Mouse (Mus musculus) olfactory bulb, adult 2 months (tissue): ENCODE measurements around the gene Arid1b. TPM values are rescaled to one million over a fixed set of nuclear protein-coding genes. Genes with fewer than 3 reads are reported as not detected.

ENCODE experiments used
- H3K27ac ChIP-seq: fragments of 200-500 bp; 2 replicates; pipeline ENCODE4 v1.5.1; 2012; ENCODE audit warnings: low read depth, low read length; ENCODE audit not compliant: insufficient read depth
- H3K4me1 ChIP-seq: fragments of 200-500 bp; 2 replicates; pipeline ENCODE4 v1.6.1; 2012; ENCODE audit warnings: low read length; ENCODE audit not compliant: control insufficient read depth, insufficient read depth
- H3K4me3 ChIP-seq: fragments of 200-500 bp; 2 replicates; pipeline ENCODE4 v1.5.1; 2012; ENCODE audit warnings: mild to moderate bottlenecking, low read depth, low read length, moderate library complexity; ENCODE audit not compliant: insufficient read depth
- CTCF ChIP-seq: fragments of 200-500 bp; IDR thresholded peaks from 2 replicates; pipeline ENCODE4 v1.5.1; 2012; ENCODE audit warnings: low read depth, mild to moderate bottlenecking, low read length, moderate library complexity; ENCODE audit not compliant: insufficient read depth
- POLR2A ChIP-seq: fragments of 200-500 bp; IDR thresholded peaks from 2 replicates; pipeline ENCODE4 v1.6.1; 2012; ENCODE audit warnings: mild to moderate bottlenecking, low read depth, low read length, moderate library complexity; ENCODE audit not compliant: insufficient read depth
- WGBS: fragments of 180-500 bp; shearing (Covaris S2); methylation state at CpG from one replicate; pipeline ENCODE4 v1.1.7; 2018; 5-methylcytosine and 5-hydroxymethylcytosine counted together
- polyA plus RNA-seq: library from polyadenylated mRNA; stranded (reverse); fragments of >200 nt; gene quantifications from 2 replicates; pipeline ENCODE4 v1.2.4, GENCODE M21; 2012; ENCODE audit warnings: low replicate concordance; ENCODE audit not compliant: missing spikeins, insufficient read depth, insufficient read length

Gene Arid1b
- polyA plus RNA-seq, 1 experiment: not detected

DNA sequence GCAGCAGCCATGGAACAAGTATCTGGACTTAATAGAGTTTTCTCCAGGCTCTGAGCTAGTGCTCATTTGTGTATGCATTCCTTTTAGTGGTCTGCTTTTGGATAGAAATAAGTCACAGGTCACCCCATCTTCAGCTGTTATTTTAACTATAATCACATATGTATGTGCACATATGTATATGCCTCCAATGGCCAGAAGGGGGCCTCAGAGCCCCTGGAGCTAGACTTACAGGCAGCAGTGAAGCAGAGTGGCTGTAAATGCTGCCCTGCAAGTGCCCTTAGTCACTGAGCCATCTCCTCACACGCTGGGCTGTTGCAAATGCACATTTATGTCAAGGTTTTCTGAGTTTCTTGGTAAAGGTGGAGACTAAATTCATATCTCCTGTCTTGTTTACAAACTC lies 337.3 kb downstream of the Arid1b start:
- WGBS: 81% methylated on average over 1 of the region's 1 CpGs
- Histone ChIP-seq H3K4me3 (no peak overlapping the region), H3K27ac (no peak overlapping the region), H3K4me1 (peaks cover 17% of the 10 kb centered on the region)
- TF ChIP-seq POLR2A (no peak), CTCF (no peak)

DNA sequence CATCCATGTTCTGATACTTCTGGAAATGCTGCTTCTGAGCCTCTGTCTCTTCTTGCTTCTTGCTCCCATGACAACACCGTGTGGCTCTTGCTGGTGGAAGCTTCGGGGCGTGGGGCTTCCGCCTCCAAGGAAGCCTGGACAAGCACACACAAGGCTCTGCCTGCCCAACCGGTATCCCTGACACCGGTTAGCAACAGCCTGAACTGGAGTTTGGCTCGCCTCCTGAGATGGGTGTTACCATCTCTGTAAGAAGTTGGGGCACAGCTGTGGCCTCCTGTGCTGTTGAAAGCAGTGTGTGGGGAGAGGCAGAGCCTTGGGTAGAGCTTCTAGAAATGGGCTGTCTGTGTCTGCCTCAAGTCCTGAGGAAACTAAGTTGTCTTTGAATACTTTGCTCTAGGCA lies 340.4 kb downstream of the Arid1b start:
- peaks cover 26% of the 10 kb centered on the region for H3K4me1 ChIP-seq
- no peak overlapping the region for H3K27ac ChIP-seq
- no peak for TF ChIP-seq CTCF
- no peak for TF ChIP-seq POLR2A
- 24% methylated on average over 7 of the region's 7 CpGs for WGBS
- no peak overlapping the region for H3K4me3 ChIP-seq

DNA sequence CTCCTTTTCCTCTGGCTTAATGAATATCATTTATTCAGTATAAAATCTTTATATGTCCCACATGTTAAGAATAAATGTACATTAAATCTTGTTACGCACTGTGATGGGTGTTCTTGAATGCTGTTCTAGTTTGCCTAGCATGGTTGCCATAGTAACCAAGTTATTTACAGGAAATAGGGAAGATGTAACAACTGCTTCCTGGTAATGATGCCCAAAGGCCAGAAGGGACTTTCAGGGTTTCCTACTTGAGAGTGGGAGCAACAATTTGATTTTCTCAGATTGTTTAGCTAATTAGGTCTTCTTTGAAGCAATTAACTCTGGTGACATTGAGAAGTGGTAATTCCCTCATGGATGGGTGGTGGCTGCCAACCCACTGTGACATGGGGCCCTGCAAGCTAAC lies 350.3 kb downstream of the Arid1b start:
- TF ChIP-seq POLR2A (no peak), CTCF (no peak)
- no peak overlapping the region for H3K27ac ChIP-seq
- no peak overlapping the region for H3K4me3 ChIP-seq
- peaks cover 11% of the 10 kb centered on the region for H3K4me1 ChIP-seq
- 80% methylated on average over 1 of the region's 1 CpGs for WGBS

DNA sequence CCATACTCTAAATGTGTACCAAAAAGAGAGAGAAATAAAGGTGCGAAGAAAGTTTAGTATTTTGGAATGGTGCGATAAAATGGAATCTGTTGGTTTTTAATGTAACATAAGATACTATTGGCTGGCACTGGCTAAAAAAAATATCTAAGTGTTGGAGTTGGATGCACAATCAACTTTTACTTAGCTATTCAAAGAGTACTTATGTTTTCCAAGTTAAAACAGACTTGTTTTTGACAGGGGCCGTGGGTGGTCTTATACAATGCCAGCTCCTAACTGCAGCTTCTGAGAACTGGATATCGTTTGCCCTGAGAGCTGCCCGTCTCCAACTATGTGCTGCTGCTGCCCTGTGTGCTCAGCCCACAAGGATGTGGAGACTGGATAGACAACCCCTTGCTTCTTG lies 351.7 kb downstream of the Arid1b start:
- 72% methylated on average over 5 of the region's 5 CpGs for WGBS
- no peak for TF ChIP-seq POLR2A
- TF ChIP-seq CTCF: no peak
- Histone ChIP-seq H3K4me3 (no peak overlapping the region), H3K27ac (no peak overlapping the region), H3K4me1 (peaks cover 3% of the 10 kb centered on the region; the same call in 1 of the 2 replicates)

DNA sequence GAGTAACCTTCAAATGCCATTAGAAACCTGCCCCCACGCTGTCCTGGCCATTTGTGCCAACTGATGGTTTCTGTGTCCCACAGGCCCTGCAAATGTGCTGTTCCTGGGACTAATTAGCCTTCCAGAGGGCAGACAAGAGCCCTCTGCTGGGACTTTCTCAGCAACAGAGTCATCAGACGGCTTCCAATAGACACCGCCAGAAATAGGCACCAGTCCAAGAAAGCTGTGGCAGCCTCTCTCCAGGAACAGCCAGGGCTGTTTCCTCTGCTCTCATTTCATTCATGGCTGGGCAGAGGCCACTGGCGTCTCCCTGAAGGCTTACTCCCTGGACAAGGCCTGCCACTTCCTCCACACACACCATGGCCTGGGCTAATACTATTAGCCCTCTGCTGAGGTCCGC lies 358.8 kb downstream of the Arid1b start:
- H3K4me3 ChIP-seq: no peak overlapping the region
- 31% methylated on average over 5 of the region's 5 CpGs for WGBS
- no peak overlapping the region for H3K27ac ChIP-seq
- TF ChIP-seq POLR2A (no peak), CTCF (no peak)
- H3K4me1 ChIP-seq: peaks cover 5% of the 10 kb centered on the region

DNA sequence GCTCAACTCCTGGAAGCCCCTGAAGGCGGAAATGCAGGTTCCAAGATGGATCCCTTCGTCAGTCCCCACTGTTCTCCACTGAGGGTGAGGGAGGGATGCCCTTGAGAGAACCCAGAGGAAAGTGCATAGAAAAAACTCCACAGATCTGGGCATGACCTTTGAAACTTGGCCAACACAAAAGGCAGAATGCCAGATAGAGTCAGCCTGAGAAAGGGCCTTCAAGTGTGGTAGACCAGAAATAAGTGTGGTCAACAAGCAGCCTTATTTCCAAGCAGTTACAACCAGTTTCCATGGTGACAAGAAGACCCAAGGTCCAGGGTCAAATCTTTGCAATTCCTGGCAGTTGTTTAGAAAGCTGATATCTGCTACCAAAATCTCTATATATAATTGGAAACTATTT lies 366.6 kb downstream of the Arid1b start:
- WGBS: 82% methylated on average over 2 of the region's 2 CpGs

DNA sequence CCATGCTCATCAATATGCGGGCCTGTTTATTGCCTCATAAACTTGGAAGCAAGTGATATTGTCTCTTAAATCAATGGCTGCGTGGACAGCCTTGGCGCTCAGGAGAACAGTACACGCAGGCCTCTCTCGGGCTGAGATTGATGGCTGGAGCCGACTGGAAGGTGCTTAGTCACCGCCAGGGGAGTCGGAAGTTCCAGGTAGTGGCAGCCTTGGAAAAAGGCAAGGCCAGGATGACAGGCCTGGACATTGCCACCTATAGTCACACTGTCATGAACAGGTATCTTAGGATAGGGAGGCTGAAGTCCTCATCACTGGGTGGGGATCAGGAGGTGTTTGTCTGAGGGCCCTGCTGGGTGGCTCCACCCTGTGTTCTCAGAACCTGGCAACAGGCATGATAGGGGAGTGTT lies 371.9 kb downstream of the Arid1b start:
- H3K4me1 ChIP-seq: no peaks in the 10 kb centered on the region
- H3K27ac ChIP-seq: no peak overlapping the region
- 88% methylated on average over 8 of the region's 8 CpGs for WGBS
- no peak overlapping the region for H3K4me3 ChIP-seq
- TF ChIP-seq POLR2A (no peak), CTCF (no peak)

More for the DNA sequence above, 366.6 kb downstream of the Arid1b start:
- H3K27ac ChIP-seq: no peak overlapping the region
- no peak for TF ChIP-seq POLR2A
- TF ChIP-seq CTCF: no peak
- H3K4me1 ChIP-seq: no peaks in the 10 kb centered on the region
- no peak overlapping the region for H3K4me3 ChIP-seq

DNA sequence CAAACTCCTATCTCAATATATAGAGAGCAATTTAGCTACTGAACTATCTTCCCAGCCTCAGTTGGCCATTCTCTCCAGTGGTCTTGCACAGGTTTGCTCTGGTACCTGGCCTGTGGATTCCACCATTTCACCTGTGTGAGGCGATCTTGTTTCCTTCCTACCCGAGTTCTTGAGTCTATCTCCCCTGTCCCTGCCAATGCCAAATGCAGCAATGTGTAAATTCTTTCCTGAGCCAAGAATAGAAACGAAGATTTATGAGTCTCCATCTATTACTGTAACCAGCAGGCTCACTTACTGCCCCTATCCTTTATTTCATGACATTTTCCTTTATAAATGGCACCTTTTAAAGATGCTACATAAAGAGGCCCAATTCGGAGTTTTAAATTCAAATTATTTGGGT lies 376.9 kb downstream of the Arid1b start:
- 55% methylated on average over 4 of the region's 4 CpGs for WGBS
- no peak for TF ChIP-seq POLR2A
- H3K27ac ChIP-seq: no peak overlapping the region

DNA sequence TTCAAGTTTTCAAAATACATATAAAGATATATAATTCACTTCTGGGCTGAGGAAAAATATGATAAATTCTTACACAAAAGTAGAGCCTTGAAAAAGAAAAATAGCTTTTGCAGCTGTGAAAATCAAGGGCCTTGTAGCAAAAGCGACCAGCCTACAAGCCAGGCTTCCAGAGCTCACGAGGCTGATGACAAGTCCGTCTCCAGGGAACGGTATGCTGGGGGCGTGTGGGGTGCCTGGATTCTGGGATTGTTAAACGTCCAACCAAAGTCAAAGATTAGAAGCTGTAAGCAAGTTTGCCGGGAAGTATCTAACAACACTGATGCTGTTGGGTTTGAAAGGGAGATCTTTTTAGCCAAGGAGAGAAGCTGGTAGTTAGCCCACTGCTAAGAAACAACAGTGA lies 377.4 kb downstream of the Arid1b start:
- no peak overlapping the region for H3K27ac ChIP-seq
- WGBS: 39% methylated on average over 7 of the region's 7 CpGs
- TF ChIP-seq CTCF: no peak
- no peak for TF ChIP-seq POLR2A

More for the DNA sequence above, 376.9 kb downstream of the Arid1b start:
- H3K4me1 ChIP-seq: peaks cover 5% of the 10 kb centered on the region; the same call in 1 of the 2 replicates
- H3K4me3 ChIP-seq: no peak overlapping the region

DNA sequence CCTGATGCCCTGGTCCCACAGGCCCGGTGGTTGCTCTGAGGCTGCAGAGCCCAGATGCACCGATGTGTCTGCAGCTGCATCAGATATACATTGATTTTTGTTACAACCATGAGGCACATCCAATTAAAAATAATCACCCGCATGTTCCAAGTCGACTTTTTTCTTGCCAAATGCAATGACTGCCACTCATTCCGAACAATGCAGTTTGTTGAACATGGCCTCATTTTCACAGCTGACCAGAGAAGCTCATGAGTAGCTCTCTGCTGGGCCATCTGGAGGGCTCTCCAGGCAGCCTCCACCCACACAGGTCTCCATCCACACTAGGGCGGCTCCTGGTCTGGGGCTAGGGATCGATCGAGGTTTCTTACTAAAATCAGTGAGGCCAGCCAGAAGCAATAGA lies 378.8 kb downstream of the Arid1b start:
- no peak for TF ChIP-seq CTCF
- TF ChIP-seq POLR2A: no peak
- no peak overlapping the region for H3K27ac ChIP-seq
- peaks cover 11% of the 10 kb centered on the region for H3K4me1 ChIP-seq
- H3K4me3 ChIP-seq: no peak overlapping the region
- WGBS: 65% methylated on average over 8 of the region's 8 CpGs

More for the DNA sequence above, 377.4 kb downstream of the Arid1b start:
- peaks cover 5% of the 10 kb centered on the region; the same call in 1 of the 2 replicates for H3K4me1 ChIP-seq
- no peak overlapping the region for H3K4me3 ChIP-seq
